Mouse (Mus musculus) forebrain, embryonic 15.5 days (tissue): ENCODE results near the gene Nlgn1. TPM values are rescaled to one million over a fixed set of nuclear protein-coding genes. Genes with fewer than 3 reads are reported as not detected.

ENCODE experiments used
- ATAC-seq: fragments of 200-750 bp; cut with Nextera tagmentation; replicated peaks from 2 replicates; pipeline ENCODE4 v1.8.0; 2017; ENCODE audit warnings: mild to moderate bottlenecking, moderate TSS enrichment, moderate library complexity
- H3K27ac ChIP-seq: fragments of 300-500 bp; sonication (generic); replicated peaks from 2 replicates; pipeline ENCODE4 v1.5.1; 2015; ENCODE audit warnings: mild to moderate bottlenecking, inconsistent platforms
- H3K27me3 ChIP-seq: fragments of 300-500 bp; sonication (generic); 2 replicates; pipeline ENCODE4 v1.6.1; 2015; ENCODE audit warnings: inconsistent platforms
- H3K36me3 ChIP-seq: fragments of 300-500 bp; sonication (generic); 2 replicates; pipeline ENCODE4 v1.6.1; 2015; ENCODE audit warnings: mild to moderate bottlenecking, inconsistent platforms
- H3K4me1 ChIP-seq: fragments of 300-500 bp; sonication (generic); 2 replicates; pipeline ENCODE4 v1.6.1; 2015; ENCODE audit warnings: inconsistent platforms
- H3K4me2 ChIP-seq: fragments of 300-500 bp; sonication (generic); replicated peaks from 2 replicates; pipeline ENCODE4 v1.6.1; 2015; ENCODE audit warnings: mild to moderate bottlenecking, inconsistent platforms
- H3K4me3 ChIP-seq: fragments of 300-500 bp; sonication (generic); 2 replicates; pipeline ENCODE4 v1.5.1; 2015; ENCODE audit warnings: mild to moderate bottlenecking, inconsistent platforms
- H3K9ac ChIP-seq: fragments of 300-500 bp; sonication (generic); replicated peaks from 2 replicates; pipeline ENCODE4 v1.6.1; 2015; ENCODE audit warnings: mild to moderate bottlenecking, inconsistent platforms
- H3K9me3 ChIP-seq: fragments of 300-500 bp; sonication (generic); 2 replicates; pipeline ENCODE4 v1.6.1; 2016; ENCODE audit warnings: inconsistent platforms
- WGBS: fragments of 180-500 bp; shearing (Covaris S2); methylation state at CpG from one replicate; pipeline ENCODE4 v1.1.7; 2015; ENCODE audit warnings: mixed read lengths; 5-methylcytosine and 5-hydroxymethylcytosine counted together
- polyA plus RNA-seq: library from polyadenylated mRNA; unstranded; fragments of >200 nt; fragmentation: Nextera tagmentation; extraction: Ambion mirVana; gene quantifications from 2 replicates; pipeline ENCODE4 v1.2.1, GENCODE M21; 2015

Gene Nlgn1
- polyA plus RNA-seq, 1 experiment from 2014 or later: 26.1 TPM

DNA sequence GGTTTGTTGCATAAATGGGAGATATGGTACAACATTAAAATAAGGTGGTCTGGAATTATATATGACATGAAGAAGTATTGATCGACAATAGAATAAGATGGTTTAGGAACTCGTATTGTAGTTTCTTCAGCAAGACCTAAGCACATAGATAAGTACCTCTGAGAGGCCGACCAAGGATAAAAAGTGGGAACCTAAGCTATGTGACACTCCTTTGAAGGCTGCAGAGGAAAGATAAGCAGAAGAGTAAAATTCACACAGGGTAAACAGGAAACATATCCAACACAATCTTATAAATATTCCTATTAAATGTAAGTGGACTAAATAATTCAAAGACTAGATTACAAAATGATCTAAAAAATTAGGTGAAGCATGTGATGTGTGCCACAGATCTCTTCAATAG is 151.2 kb downstream of the Nlgn1 start:
- Histone ChIP-seq H3K27me3 (no peaks in the 10 kb centered on the region), H3K9me3 (no peaks in the 10 kb centered on the region), H3K4me1 (no peaks in the 10 kb centered on the region), H3K4me2 (no peak overlapping the region), H3K9ac (no peak overlapping the region), H3K4me3 (no peak overlapping the region), H3K36me3 (no peaks in the 10 kb centered on the region), H3K27ac (no peak overlapping the region)
- ATAC-seq: no peak
- WGBS: 93% methylated on average over 3 of the region's 3 CpGs

DNA sequence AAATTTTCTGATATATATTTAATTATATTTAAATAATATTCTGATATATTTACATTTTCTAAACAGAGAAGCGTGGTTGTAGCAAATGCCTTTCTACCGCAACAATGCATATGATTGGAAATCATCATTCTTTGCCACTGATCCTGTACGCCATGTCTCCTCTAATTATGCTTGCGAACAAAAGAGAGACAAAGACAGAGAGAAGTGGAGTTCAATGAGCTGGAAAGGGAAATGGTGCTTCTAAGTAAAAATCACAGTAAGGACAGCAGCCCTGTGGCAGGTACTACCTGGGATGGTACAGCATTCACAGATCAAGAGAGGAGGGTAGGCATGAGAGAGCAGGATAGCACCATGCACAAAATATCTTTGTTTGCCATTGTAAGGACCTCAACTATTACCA is 156.9 kb downstream of the Nlgn1 start:
- Histone ChIP-seq H3K4me3 (no peak overlapping the region), H3K9me3 (no peaks in the 10 kb centered on the region), H3K36me3 (no peaks in the 10 kb centered on the region), H3K9ac (no peak overlapping the region), H3K27ac (no peak overlapping the region), H3K4me1 (no peaks in the 10 kb centered on the region), H3K27me3 (no peaks in the 10 kb centered on the region), H3K4me2 (no peak overlapping the region)
- ATAC-seq: no peak
- 76% methylated on average over 4 of the region's 4 CpGs for WGBS

DNA sequence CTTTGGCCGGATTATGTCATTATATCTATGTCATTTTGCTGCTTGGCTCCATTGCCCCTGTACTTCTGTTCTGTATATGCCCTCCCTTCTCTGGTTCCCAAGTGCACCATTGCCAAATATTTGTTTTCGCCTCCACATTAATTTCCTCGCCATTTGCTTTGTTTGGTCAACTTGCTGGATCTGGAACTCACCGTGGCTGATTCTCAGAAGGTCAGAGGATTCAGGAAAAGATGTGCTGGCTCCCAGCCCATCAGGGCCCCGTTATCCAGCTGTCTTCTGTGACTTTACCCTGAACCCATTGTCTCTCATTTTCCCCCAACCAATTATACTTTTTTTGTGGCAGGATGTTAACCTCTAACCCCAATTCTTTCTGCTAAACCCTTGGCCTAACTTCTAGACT is 158.0 kb downstream of the Nlgn1 start:
- Histone ChIP-seq H3K27ac (no peak overlapping the region), H3K36me3 (no peaks in the 10 kb centered on the region), H3K4me2 (no peak overlapping the region), H3K9ac (no peak overlapping the region), H3K9me3 (no peaks in the 10 kb centered on the region), H3K4me1 (no peaks in the 10 kb centered on the region), H3K27me3 (no peaks in the 10 kb centered on the region), H3K4me3 (no peak overlapping the region)
- 41% methylated on average over 5 of the region's 5 CpGs for WGBS
- ATAC-seq: no peak

DNA sequence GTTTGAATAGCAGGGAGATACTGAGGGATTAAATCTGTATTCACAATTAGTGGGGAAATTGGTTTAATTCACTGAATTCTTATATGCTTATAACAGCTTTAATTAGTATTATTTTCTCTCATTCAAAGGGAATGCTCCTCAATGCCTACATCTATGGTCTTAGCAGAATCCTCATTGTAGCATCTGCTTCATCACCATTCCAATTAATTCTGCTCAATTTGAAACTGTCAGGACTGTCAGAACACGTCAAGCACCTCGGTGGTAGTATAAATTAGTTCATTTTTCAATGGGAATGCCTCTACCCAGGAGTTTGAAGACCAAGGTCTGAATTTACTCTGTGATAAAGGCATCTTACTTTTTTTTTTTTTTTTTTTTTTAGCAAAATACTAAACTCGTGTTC is 158.6 kb downstream of the Nlgn1 start:
- Histone ChIP-seq H3K36me3 (no peaks in the 10 kb centered on the region), H3K27ac (no peak overlapping the region), H3K4me2 (no peak overlapping the region), H3K27me3 (no peaks in the 10 kb centered on the region), H3K4me1 (no peaks in the 10 kb centered on the region), H3K9ac (no peak overlapping the region), H3K4me3 (no peak overlapping the region), H3K9me3 (no peaks in the 10 kb centered on the region)
- 12% methylated on average over 3 of the region's 3 CpGs for WGBS
- peak; percentile 84 for ATAC-seq

DNA sequence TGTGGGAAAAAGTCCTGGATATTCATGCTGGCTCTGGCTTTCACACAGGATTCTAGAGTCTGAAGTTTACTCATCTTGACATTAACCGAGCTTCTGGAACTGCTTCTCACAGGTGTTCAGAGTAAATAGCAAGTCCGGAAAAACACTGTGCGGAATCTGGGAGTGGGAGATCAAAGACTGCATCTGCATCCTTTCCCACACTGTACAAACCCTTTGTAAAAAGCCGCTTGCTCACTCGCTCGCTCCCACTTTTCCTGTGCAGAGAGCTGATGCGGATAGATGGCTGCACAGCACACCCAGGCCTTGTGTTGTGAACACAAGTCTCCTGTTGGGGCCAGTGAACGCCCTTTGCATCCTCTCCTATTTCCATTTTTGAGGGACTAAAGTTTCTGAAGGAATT is 165.5 kb downstream of the Nlgn1 start:
- Histone ChIP-seq H3K4me1 (no peaks in the 10 kb centered on the region), H3K36me3 (no peaks in the 10 kb centered on the region), H3K4me2 (no peak overlapping the region), H3K9ac (no peak overlapping the region), H3K27ac (no peak overlapping the region), H3K4me3 (no peak overlapping the region), H3K9me3 (no peaks in the 10 kb centered on the region), H3K27me3 (no peaks in the 10 kb centered on the region)
- ATAC-seq: no peak
- 81% methylated on average over 8 of the region's 8 CpGs for WGBS

DNA sequence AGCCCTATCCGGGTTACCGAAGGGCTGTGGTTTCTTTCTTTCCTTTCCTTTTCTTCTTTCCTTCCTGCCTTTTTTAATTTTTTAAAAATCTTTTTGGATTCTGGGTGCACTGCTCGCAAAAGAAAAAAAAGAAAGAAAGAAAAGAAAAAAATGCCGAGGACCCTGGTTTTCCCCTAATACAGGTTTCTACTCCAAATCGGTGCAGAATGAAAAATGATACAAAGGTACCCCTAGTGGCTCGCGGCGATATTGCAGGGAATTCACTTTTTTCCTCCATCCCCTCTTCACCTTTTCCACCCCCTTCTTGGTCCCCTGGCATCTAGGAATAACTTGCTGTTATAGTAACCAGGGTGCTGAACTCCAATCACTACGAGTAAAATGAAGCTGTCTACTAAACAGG is 178.5 kb downstream of the Nlgn1 start:
- Histone ChIP-seq H3K4me1 (peaks cover 24% of the 10 kb centered on the region), H3K27me3 (no peaks in the 10 kb centered on the region), H3K9ac (peak overlapping the region; percentile 75), H3K27ac (peak overlapping the region; percentile 84), H3K4me3 (peak overlapping the region; percentile 72), H3K36me3 (no peaks in the 10 kb centered on the region), H3K9me3 (no peaks in the 10 kb centered on the region), H3K4me2 (peak overlapping the region; percentile 81)
- WGBS: 4% methylated on average over 9 of the region's 9 CpGs
- peak; percentile 46 for ATAC-seq

DNA sequence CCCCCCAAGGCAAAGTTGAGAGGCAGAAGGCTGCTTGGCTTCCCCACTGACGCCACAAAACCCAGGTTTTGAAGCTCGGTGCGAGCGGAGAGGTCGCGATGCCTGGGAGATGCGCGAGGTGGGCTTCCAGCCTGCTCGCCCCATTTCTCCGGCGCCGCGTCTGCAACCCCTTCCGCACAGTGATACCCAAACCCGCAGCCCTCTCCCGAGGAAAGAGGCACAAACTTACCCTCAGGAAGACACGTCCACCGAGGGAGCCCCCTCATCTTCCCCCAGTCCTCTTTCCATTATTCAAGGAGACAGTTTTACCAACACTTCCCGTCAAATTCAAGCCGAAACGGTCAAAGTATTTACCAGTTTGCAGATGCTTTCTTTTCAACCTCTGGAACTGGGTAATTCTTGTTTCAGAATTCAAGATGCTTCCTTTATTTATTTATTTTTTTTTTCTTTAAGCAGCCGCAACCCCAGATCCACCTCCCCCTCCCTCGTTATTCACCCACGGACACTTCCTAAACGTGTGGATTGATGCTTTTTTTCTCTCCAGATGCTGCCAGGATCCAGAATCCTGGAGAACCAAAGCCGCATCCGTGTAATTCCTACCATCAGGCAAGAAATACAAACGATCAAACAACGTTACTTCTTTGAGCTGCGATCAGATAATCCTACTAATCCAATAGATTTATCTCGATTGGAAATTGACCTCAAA is 179.1 kb downstream of the Nlgn1 start:
- Histone ChIP-seq H3K27ac (peak overlapping the region; percentile 84), H3K4me3 (peak overlapping the region; percentile 72), H3K27me3 (no peaks in the 10 kb centered on the region), H3K9ac (peak overlapping the region; percentile 75), H3K9me3 (no peaks in the 10 kb centered on the region), H3K4me2 (peak overlapping the region; percentile 81), H3K36me3 (no peaks in the 10 kb centered on the region), H3K4me1 (peaks cover 24% of the 10 kb centered on the region)
- WGBS: under 1% methylated on average over 31 of the region's 31 CpGs
- ATAC-seq: peak; percentile 74

DNA sequence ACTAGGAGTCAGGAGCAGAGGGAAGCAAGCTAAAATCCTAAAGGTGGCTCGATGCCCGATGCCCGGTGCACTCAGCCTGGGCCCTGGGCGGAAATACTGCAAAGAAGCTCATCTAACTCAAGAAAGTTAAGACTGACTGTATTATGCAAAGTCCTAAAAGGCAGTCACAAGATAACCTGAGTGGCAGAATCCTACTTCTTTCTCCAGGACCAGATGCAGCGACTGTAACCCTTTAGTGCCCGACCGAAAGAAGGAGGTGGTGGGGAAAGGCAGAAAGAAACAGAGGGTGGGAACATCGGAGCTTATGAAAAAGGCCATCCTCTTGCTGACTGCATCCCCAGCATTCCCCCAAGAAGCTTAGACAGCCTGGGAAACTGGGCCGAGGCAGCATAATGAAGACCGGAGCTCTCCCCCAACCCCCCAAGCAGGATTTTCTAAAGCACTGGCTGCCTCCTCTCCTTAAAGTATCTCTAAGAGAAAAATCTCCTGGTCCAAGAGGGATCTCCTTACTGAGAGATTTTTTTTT is 179.7 kb downstream of the Nlgn1 start:
- Histone ChIP-seq H3K4me1 (peaks cover 24% of the 10 kb centered on the region), H3K9me3 (no peaks in the 10 kb centered on the region), H3K4me2 (peak overlapping the region; percentile 81), H3K27ac (peak overlapping the region; percentile 84), H3K27me3 (no peaks in the 10 kb centered on the region), H3K9ac (peak overlapping the region; percentile 75), H3K36me3 (no peaks in the 10 kb centered on the region), H3K4me3 (peak overlapping the region; percentile 72)
- under 1% methylated on average over 10 of the region's 10 CpGs for WGBS
- peak; percentile 61 for ATAC-seq

DNA sequence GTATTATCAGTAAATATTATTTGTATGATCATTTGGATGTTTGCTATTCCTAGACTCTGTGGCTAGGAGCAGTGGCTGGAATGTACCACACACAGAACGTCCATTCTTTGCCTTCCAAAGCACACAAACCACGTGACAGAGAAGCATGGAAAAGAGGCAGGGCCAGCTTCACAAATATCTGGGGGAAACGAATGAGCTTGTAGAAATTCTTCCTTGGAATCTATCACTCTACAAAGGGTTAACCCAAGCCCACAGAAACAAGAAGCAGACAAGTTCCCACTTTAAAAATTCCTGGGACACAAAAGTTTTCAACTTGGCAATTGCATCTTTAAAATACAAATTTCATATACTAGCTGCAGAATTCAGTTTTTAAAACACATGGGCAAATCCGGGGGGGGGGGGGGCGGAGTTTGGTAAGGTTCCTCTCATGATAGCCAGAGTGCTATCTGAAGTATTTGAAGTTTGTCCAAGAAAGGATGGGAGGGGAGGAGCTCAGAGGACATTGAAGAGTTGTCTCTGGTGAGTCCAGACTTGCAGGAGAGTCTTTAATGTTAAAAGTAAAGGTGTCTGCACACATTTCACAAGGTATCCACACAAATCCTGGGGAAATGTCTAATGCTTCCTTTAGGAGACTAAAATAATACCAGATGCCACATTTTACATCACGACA is 180.8 kb downstream of the Nlgn1 start:
- Histone ChIP-seq H3K4me1 (peaks cover 24% of the 10 kb centered on the region), H3K36me3 (no peaks in the 10 kb centered on the region), H3K27me3 (no peaks in the 10 kb centered on the region), H3K4me3 (peak overlapping the region; percentile 72), H3K9me3 (no peaks in the 10 kb centered on the region), H3K9ac (no peak overlapping the region; the same call in 1 of the 2 replicates), H3K4me2 (peak overlapping the region; percentile 81), H3K27ac (no peak overlapping the region)
- 18% methylated on average over 6 of the region's 6 CpGs for WGBS
- no peak for ATAC-seq

DNA sequence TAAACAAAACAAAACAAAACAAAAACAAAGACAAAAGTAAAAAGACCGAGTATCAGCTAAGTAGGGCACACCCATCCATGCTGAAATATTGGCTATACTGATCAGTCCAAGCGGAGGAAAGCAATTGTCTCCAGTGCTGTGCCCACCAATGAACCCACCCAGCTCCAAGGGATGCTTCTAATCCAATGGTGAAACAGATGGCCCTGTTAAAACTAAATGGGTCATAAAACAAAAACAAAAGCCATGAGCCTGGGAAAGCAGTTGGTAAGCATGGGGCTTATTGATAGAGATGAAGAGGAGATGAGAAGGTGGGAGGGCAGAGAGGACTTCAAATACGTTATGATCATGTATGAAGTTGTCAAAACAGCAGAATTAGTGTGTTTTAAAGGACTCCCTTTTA is 186.1 kb downstream of the Nlgn1 start:
- Histone ChIP-seq H3K4me3 (no peak overlapping the region), H3K9ac (no peak overlapping the region), H3K4me1 (peaks cover 25% of the 10 kb centered on the region), H3K9me3 (no peaks in the 10 kb centered on the region), H3K36me3 (no peaks in the 10 kb centered on the region), H3K27ac (no peak overlapping the region), H3K27me3 (no peaks in the 10 kb centered on the region), H3K4me2 (no peak overlapping the region)
- 23% methylated on average over 3 of the region's 3 CpGs for WGBS
- ATAC-seq: peak; percentile 67

DNA sequence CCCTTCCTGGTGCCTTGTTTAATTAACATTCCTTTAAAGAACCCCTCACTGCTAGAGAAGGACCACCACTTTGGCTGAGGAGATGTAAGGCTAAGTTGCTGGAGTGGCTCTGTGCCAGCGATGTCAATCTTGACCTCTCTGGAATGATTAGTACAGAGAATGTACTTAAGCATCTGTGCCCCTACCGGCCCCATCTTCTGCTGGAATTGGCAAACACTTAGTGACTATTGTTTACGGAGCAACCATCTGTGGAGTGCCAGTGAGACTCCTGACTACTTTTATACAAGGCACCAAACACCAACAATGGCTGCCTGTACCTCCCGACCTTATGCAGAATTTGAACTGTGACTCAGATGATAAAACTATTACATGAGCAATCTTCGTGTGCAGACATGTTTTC is 186.8 kb downstream of the Nlgn1 start:
- Histone ChIP-seq H3K9me3 (no peaks in the 10 kb centered on the region), H3K4me2 (no peak overlapping the region), H3K9ac (no peak overlapping the region), H3K27me3 (no peaks in the 10 kb centered on the region), H3K27ac (no peak overlapping the region), H3K4me3 (no peak overlapping the region), H3K36me3 (no peaks in the 10 kb centered on the region), H3K4me1 (peaks cover 18% of the 10 kb centered on the region; the same call in 1 of the 2 replicates)
- WGBS: 22% methylated on average over 5 of the region's 5 CpGs
- peak; percentile 62 for ATAC-seq

DNA sequence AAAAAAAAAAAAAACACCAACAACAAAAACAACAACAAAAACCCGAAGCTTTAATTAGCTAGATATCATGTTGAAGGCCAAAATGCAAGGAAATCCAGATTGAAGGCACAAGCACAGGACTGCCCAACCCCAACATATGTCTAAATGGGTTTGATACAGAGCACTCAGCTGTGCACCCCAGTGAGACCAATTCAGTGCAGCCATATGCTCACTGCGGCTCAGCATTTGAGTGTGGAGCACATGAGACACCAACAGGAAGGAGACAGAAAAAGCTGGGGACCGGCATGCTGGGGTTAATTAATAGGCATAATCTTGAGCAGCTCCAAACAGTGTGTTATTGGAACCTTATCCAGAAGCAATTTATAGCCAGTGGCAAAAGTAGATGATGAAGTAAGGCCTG is 190.7 kb downstream of the Nlgn1 start:
- no peak overlapping the region for H3K9ac ChIP-seq
- H3K9me3 ChIP-seq: no peaks in the 10 kb centered on the region
- H3K4me2 ChIP-seq: no peak overlapping the region
- no peak; the same call in 1 of the 2 replicates for ATAC-seq
- no peaks in the 10 kb centered on the region for H3K27me3 ChIP-seq
- WGBS: 58% methylated on average over 3 of the region's 3 CpGs
- H3K4me3 ChIP-seq: no peak overlapping the region
- peaks cover 9% of the 10 kb centered on the region; the same call in 1 of the 2 replicates for H3K4me1 ChIP-seq
- no peaks in the 10 kb centered on the region for H3K36me3 ChIP-seq
- H3K27ac ChIP-seq: no peak overlapping the region
